Mouse (Mus musculus): ENCODE measurements around the gene Gtsf1. TPM values are rescaled to one million over a fixed set of nuclear protein-coding genes. Genes with fewer than 3 reads are reported as not detected.
A peak's percentile ranks its signal among the peaks of the same experiment; 100 is the strongest.

Gene Gtsf1
- polyA plus RNA-seq, 1 experiment = 0.33 TPM

DNA sequence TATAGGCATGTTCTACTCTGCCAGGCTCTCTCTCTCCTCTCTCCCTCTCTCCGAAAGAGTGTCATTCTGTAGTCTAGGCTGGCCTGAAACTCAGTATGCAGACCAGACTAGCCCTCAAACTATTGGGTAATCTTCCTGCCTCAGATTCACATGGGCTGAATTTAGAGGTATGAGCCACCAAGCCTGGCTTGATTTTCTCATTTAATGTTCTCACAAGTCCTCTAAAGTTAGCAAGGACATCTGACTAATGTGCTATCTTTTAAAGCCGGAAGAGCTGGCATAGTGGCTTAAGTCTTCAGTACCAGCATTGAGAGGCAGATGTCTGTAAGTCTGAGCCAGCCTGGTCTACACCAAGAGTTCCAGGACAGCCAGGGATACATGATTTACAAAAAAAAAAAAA lies 48.2 kb downstream of the Gtsf1 start:
- Histone ChIP-seq H3K27me3 (ENCODE audit: control insufficient read depth, insufficient read depth, insufficient read length) (no peaks in the 10 kb centered on the region), H3ac (ENCODE audit: control insufficient read depth, insufficient read length, low read depth) (no peak overlapping the region), H3K79me2 (ENCODE audit: control insufficient read depth, insufficient read depth) (no peaks in the 10 kb centered on the region), H3K4me3 (ENCODE audit: insufficient read depth, poor library complexity, severe bottlenecking) (no peak overlapping the region), H3K36me3 (ENCODE audit: control insufficient read depth, insufficient read depth) (no peaks in the 10 kb centered on the region), H3K79me3 (ENCODE audit: low read depth) (no peaks in the 10 kb centered on the region)
- peak; percentile 47 for TF ChIP-seq CEBPB (IDR thresholded peaks at IDR 0.05; ENCODE audit: low read depth)
- no peak for TF ChIP-seq USF1 (IDR thresholded peaks at IDR 0.05; ENCODE audit: low read depth)
- no peak for TF ChIP-seq CTCF (IDR thresholded peaks at IDR 0.05; ENCODE audit: control insufficient read depth, insufficient read depth, insufficient read length)

DNA sequence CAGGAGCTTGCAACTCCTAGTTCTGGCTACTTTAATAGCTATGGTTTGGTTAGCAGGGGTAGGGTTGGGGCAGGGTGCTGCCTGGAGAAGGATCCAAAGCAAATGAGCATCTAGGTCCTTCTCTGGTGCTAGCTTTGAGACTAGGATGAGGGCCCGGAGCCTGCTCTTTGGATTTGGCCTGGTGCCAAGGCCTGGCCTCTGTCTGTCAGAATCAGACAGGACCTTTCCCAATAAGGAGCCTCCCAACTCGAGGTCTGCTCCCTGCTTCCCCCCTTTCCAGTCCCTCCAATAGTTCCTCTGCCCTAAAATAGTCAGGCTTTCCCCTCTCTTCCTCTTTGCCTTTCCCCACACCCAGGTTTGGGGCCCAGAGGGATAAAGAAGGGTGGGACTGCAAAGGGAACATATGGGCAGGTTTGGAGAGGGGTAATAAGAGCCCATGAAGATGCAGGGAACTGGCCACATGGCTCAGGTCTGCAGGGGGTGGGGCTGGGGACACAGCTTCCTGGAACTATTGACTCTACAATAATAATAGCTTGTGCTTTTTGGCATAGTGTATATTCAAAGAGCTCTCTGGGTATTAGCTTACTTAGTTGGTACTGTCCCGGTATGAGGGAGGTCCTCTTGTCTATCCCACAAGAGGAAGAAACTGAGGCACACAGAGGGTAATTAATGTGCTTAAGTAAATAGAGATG lies 51.5 kb downstream of the Gtsf1 start:
- TF ChIP-seq MYOG (IDR thresholded peaks at IDR 0.05; ENCODE audit: control insufficient read depth, extremely low read depth, insufficient read length) (no peak), CEBPB (IDR thresholded peaks at IDR 0.05; ENCODE audit: low read depth) (no peak)
- Histone ChIP-seq H3K36me3 (ENCODE audit: control insufficient read depth, insufficient read depth) (no peaks in the 10 kb centered on the region), H3K27me3 (ENCODE audit: control insufficient read depth, insufficient read depth, insufficient read length) (no peaks in the 10 kb centered on the region), H3ac (ENCODE audit: control insufficient read depth, insufficient read length, low read depth) (no peak overlapping the region), H3K79me3 (ENCODE audit: low read depth) (no peaks in the 10 kb centered on the region), H3K4me3 (ENCODE audit: insufficient read depth, poor library complexity, severe bottlenecking) (no peak overlapping the region), H3K79me2 (ENCODE audit: control insufficient read depth, insufficient read depth) (no peaks in the 10 kb centered on the region)

DNA sequence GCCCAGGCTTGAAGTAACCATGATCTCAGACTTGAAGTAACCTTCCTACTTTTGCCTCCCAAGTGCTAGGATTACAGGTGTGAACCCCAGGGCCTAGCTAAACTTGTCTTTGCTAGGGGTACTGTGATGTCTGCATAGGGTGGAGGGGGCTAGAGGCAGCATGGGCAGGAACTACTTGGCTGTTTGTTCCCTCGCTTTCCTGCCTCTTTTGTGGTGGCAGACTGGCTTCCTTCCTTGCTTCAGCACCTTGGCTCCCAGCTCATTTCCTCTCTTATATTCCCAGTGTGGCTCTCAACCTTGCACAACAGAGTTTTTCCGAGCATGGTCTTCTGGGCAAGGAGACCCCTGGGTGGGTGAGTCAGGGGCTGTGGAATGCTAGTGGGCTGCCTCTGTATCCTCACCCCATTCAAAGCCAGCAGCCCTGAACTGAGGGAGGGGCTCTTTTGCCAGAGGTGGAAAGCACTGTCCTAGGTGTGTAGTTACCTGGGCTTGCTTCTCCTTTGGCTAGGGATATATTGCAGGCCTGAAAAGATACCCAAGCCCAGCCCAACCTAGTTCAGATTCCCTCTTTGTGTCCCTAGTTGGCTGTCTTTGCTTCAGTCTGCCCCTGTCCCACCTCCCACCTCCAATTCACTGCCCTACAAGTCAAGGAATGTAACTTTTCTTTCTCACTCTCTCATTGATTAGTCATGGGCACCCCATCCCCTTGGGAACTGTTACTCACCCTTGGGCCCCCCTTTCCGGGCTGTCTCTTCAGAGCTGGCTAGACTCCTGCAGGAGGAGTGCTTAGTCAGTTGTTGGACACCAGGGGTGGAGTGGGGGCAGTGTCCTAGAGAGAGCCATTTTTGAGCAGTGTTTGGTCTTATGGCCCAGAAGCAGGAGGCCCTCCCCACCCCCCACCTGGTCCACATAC lies 52.3 kb downstream of the Gtsf1 start:
- Histone ChIP-seq H3K79me2 (ENCODE audit: control insufficient read depth, insufficient read depth) (no peaks in the 10 kb centered on the region), H3K36me3 (ENCODE audit: control insufficient read depth, insufficient read depth) (no peaks in the 10 kb centered on the region), H3ac (ENCODE audit: control insufficient read depth, insufficient read length, low read depth) (peak overlapping the region; percentile 39), H3K27me3 (ENCODE audit: control insufficient read depth, insufficient read depth, insufficient read length) (no peaks in the 10 kb centered on the region), H3K79me3 (ENCODE audit: low read depth) (no peaks in the 10 kb centered on the region), H3K4me3 (ENCODE audit: insufficient read depth, poor library complexity, severe bottlenecking) (no peak overlapping the region)
- TF ChIP-seq CEBPB (IDR thresholded peaks at IDR 0.05; ENCODE audit: low read depth) (no peak), FOSL1 (IDR thresholded peaks at IDR 0.05; ENCODE audit: insufficient read depth, low read length, poor library complexity, severe bottlenecking) (peak; percentile 82), MYOD1 (IDR thresholded peaks at IDR 0.05; ENCODE audit: control insufficient read depth, insufficient read length, low read depth) (peak; percentile 19), USF1 (IDR thresholded peaks at IDR 0.05; ENCODE audit: low read depth) (no peak), MAX (IDR thresholded peaks at IDR 0.05) (peak; percentile 65), CTCF (IDR thresholded peaks at IDR 0.05; ENCODE audit: control insufficient read depth, insufficient read depth, insufficient read length) (no peak), MYOG (IDR thresholded peaks at IDR 0.05; ENCODE audit: control insufficient read depth, extremely low read depth, insufficient read length) (no peak)

GRCm38 (mm10) chr15:103376837-103377269 lies 53.4 kb downstream of the Gtsf1 start:
- H3K36me3 ChIP-seq (ENCODE audit: control insufficient read depth, insufficient read depth) = no peaks in the 10 kb centered on the region
- H3K27me3 ChIP-seq (ENCODE audit: control insufficient read depth, insufficient read depth, insufficient read length) = no peaks in the 10 kb centered on the region
- no peaks in the 10 kb centered on the region for H3K79me2 ChIP-seq (ENCODE audit: control insufficient read depth, insufficient read depth)
- no peak overlapping the region for H3K4me3 ChIP-seq (ENCODE audit: insufficient read depth, poor library complexity, severe bottlenecking)
- no peaks in the 10 kb centered on the region for H3K79me3 ChIP-seq (ENCODE audit: low read depth)
- H3ac ChIP-seq (ENCODE audit: control insufficient read depth, insufficient read length, low read depth) = no peak overlapping the region
- TF ChIP-seq FOSL1 (IDR thresholded peaks at IDR 0.05; ENCODE audit: insufficient read depth, low read length, poor library complexity, severe bottlenecking) (no peak), MYOD1 (IDR thresholded peaks at IDR 0.05; ENCODE audit: control insufficient read depth, insufficient read length, low read depth) (no peak), MYOG (IDR thresholded peaks at IDR 0.05; ENCODE audit: control insufficient read depth, extremely low read depth, insufficient read length) (no peak), CEBPB (IDR thresholded peaks at IDR 0.05; ENCODE audit: low read depth) (peak; percentile 14), MAX (IDR thresholded peaks at IDR 0.05) (peak; percentile 4), USF1 (IDR thresholded peaks at IDR 0.05; ENCODE audit: low read depth) (no peak), CTCF (IDR thresholded peaks at IDR 0.05; ENCODE audit: control insufficient read depth, insufficient read depth, insufficient read length) (no peak)

- no peak overlapping the region for H3ac ChIP-seq (ENCODE audit: control insufficient read depth, insufficient read length, low read depth)
- no peak overlapping the region for H3K4me3 ChIP-seq (ENCODE audit: insufficient read depth, poor library complexity, severe bottlenecking)
- no peaks in the 10 kb centered on the region for H3K79me3 ChIP-seq (ENCODE audit: low read depth)
- no peak for TF ChIP-seq MYOG (IDR thresholded peaks at IDR 0.05; ENCODE audit: control insufficient read depth, extremely low read depth, insufficient read length)
- no peak for TF ChIP-seq FOSL1 (IDR thresholded peaks at IDR 0.05; ENCODE audit: insufficient read depth, low read length, poor library complexity, severe bottlenecking)
- TF ChIP-seq CEBPB (IDR thresholded peaks at IDR 0.05; ENCODE audit: low read depth) = no peak
- no peak for TF ChIP-seq MAX (IDR thresholded peaks at IDR 0.05)
- no peak for TF ChIP-seq CTCF (IDR thresholded peaks at IDR 0.05; ENCODE audit: control insufficient read depth, insufficient read depth, insufficient read length)
- TF ChIP-seq USF1 (IDR thresholded peaks at IDR 0.05; ENCODE audit: low read depth) = no peak
- no peak for TF ChIP-seq MYOD1 (IDR thresholded peaks at IDR 0.05; ENCODE audit: control insufficient read depth, insufficient read length, low read depth)
- H3K27me3 ChIP-seq (ENCODE audit: control insufficient read depth, insufficient read depth, insufficient read length) = no peaks in the 10 kb centered on the region
- no peaks in the 10 kb centered on the region for H3K36me3 ChIP-seq (ENCODE audit: control insufficient read depth, insufficient read depth)
- no peaks in the 10 kb centered on the region for H3K79me2 ChIP-seq (ENCODE audit: control insufficient read depth, insufficient read depth)
Measured at GRCm38 (mm10) chr15:103375112-103375800, 55.0 kb downstream of the Gtsf1 start.
